Mouse (Mus musculus): ENCODE results near the gene Irf2. TPM values are rescaled to one million over a fixed set of nuclear protein-coding genes. Genes with fewer than 3 reads are reported as not detected.

Irf2 gene
- 10 to 100 TPM; 35.9 to 38.7 TPM for total RNA-seq (2021)

- intact Hi-C loops (cut with DNase I), result loop anchor here (1.0 to 5.0 kb wide), 5 partner anchors 48 to 213 kb away; partner anchors contain the start of genes Casp3 and Primpol
- DNase-seq, result peak; percentile 85 to 88
Measured at GRCm38 (mm10) chr8:46739003-46739949, at the start of gene Irf2. TSS of gene Irf2 (plus strand) at chr8:46739732.

GRCm38 (mm10) chr8:46690111-46690510, 49.4 kb upstream of the Irf2 start:
- DNase-seq, result no peak
- intact Hi-C loops (cut with DNase I), result loop anchor here (2.0 kb wide), 1 partner anchor 49 kb away; the partner anchor contains the start of gene Irf2

DNA sequence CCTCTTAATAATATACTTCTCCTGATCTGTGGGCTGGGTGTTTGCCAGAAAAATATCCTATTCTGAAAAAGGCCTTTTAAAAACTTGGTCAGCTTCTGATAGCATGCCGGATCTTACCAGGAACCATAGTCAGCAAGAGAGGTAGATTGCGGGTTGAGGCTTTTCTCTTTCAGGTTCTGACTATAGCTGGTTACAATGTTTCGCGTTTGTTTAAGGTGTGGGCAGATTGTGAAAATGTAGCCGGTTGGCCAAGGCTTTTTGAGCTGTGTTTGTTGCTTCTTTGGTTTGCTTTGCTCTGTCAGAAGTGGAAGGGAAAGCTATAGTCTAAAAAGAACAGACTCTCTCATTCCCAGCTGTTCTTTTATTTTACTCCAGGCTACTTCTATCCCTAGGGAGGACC, 49.0 kb upstream of the Irf2 start:
- DNase-seq, result no peak
- intact Hi-C loops (cut with DNase I), result loop anchor here (2.0 kb wide), 1 partner anchor 48 kb away; the partner anchor contains the start of gene Irf2

- DNase-seq, result no peak
- intact Hi-C loops (cut with DNase I), result loop anchor here (2.0 kb wide), 1 partner anchor 47 kb away; the partner anchor contains the start of gene Irf2
Measured at GRCm38 (mm10) chr8:46691360-46691759, 48.2 kb upstream of the Irf2 start.

GRCm38 (mm10) chr8:46696256-46697041, 43.1 kb upstream of the Irf2 start:
- intact Hi-C loops (cut with DNase I), result no loop called here
- no peak for DNase-seq

DNA sequence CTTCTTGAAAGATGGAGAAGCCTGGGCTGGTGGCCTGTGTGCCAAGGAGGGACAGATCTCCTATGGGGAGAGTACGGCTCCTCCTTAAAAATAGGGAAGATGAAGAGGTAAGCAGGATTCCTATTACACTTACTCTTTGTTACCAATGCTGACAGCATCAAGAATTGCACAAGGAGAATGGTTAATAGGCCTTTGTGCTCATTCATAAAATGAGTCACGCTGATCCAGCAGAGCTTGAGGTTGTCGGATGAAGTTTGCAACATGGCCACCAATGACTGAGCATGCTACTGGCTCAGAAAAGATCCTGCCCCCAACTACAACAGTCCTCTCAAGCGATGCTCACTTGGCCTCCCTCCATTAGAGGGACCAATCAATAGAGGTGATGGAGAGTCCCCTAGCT, 42.0 kb upstream of the Irf2 start:
- DNase-seq, result no peak
- intact Hi-C loops (cut with DNase I), result no loop called here

GRCm38 (mm10) chr8:46698162-46698561, 41.4 kb upstream of the Irf2 start:
- no peak for DNase-seq
- intact Hi-C loops (cut with DNase I), result no loop called here

DNA sequence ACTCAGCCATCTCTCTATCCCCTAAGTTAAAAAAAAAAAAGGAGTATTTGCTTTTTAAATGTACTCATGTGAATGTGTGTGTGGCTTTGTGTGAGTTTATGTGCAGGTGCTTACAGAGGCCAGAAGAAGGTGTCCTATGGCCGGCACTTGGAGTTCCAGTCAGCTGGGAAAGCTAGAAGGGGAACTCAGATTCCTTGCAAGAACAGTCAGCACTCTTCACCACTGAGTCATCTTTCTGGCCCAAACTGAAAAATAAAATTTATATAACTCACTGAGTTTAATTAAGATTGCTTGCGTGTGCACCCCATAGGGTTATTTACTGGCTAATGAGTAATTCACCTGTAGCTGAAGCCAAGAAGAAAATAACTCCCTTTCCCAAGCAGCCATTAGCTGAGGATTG, 34.4 kb upstream of the Irf2 start:
- intact Hi-C loops (cut with DNase I), result no loop called here
- DNase-seq, result no peak

GRCm38 (mm10) chr8:46706730-46707129, 32.8 kb upstream of the Irf2 start:
- intact Hi-C loops (cut with DNase I), result no loop called here
- DNase-seq, result no peak

- no peak for DNase-seq
- intact Hi-C loops (cut with DNase I), result no loop called here
Measured at GRCm38 (mm10) chr8:46709302-46709701, 30.2 kb upstream of the Irf2 start.

DNA sequence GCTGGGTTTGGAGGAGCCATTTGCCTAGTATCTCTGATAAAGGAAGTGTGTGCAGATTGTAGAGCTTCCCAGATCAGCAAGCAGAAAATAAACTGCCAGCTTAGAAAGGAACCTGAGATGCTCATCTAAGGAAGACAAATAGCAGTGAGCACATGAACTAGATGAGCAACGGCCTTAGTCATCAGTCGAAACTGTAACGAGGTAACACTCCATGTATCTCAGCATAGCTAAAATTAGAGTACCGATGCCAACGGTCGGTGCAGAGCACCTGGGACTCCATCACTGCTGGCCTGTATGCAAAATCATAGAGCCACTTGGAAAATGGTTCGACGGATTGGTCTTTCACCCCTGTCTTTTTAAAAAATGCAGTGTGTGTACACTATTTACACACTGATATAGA, 29.2 kb upstream of the Irf2 start:
- intact Hi-C loops (cut with DNase I), result no loop called here
- no peak for DNase-seq

- DNase-seq, result no peak
- intact Hi-C loops (cut with DNase I), result no loop called here
Measured at GRCm38 (mm10) chr8:46711496-46711895, 28.0 kb upstream of the Irf2 start.

GRCm38 (mm10) chr8:46713178-46713577, 26.4 kb upstream of the Irf2 start:
- intact Hi-C loops (cut with DNase I), result no loop called here
- DNase-seq, result no peak

DNA sequence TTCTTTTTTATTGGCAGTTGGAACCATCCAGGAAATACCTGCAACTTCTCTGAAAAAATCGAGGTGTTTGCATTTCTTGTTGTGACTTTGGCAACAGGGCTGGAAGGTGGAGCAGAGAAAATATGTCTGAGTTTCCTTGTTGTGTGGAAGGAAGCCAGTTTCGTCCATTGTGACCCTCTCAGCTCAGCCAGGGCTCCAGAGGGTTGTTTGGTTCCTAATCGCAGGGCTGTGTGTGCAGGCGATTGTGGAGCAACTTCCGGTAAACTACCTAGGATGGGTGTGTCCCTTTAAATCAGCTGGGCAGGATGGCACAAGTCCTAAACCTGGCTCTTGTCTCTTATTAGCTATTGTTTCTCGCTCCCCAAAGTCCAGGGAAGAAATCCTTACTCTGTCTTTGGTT, 25.7 kb upstream of the Irf2 start:
- peak in 1 of 2 experiments; percentile 14 for DNase-seq
- intact Hi-C loops (cut with DNase I), result no loop called here

- intact Hi-C loops (cut with DNase I), result no loop called here
- no peak for DNase-seq
Measured at GRCm38 (mm10) chr8:46714400-46714799, 25.1 kb upstream of the Irf2 start.

- intact Hi-C loops (cut with DNase I), result no loop called here
- DNase-seq, result no peak
Measured at GRCm38 (mm10) chr8:46716477-46716876, 23.1 kb upstream of the Irf2 start.

DNA sequence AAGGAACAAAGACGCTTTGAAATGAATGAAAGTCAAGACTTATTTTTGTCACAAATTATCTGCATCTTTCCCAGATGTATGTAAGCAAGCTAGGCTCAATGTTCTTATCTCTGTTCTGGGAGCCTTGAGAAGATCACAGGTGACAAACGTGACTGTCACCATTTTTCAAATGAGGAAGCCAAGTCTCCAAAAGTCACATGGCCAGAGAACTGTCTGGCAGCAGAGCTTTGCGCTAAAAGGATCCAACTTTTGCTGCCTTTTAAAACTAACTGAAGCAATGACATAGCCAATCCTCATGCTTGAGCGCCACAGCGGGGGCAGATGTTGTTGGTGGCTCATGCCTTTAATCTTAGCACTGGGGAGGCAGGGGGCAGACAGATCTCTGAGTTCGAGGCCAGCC, 22.4 kb upstream of the Irf2 start:
- no peak for DNase-seq
- intact Hi-C loops (cut with DNase I), result no loop called here

DNA sequence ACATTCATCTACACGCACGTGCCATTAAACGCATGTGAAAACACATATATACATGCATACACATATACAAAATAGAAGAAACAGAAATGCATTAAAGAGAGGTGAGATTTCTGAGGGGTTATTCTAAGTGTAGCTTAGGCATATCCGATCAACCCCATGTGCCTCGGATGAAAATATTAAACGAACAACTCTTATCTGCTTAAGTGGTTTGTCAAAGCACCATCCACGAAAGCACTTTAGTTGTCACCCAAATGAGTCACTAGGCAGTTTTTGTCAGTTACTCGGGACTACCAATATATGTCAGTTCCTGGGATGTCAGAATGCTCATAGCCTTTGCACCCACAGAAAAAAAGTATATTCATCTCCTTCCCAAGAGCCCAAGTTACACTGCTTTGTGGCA, 21.2 kb upstream of the Irf2 start:
- intact Hi-C loops (cut with DNase I), result no loop called here
- no peak for DNase-seq

- DNase-seq, result no peak
- intact Hi-C loops (cut with DNase I), result no loop called here
Measured at GRCm38 (mm10) chr8:46718747-46719146, 20.8 kb upstream of the Irf2 start.

GRCm38 (mm10) chr8:46720656-46721055, 18.9 kb upstream of the Irf2 start:
- DNase-seq, result no peak
- intact Hi-C loops (cut with DNase I), result no loop called here

DNA sequence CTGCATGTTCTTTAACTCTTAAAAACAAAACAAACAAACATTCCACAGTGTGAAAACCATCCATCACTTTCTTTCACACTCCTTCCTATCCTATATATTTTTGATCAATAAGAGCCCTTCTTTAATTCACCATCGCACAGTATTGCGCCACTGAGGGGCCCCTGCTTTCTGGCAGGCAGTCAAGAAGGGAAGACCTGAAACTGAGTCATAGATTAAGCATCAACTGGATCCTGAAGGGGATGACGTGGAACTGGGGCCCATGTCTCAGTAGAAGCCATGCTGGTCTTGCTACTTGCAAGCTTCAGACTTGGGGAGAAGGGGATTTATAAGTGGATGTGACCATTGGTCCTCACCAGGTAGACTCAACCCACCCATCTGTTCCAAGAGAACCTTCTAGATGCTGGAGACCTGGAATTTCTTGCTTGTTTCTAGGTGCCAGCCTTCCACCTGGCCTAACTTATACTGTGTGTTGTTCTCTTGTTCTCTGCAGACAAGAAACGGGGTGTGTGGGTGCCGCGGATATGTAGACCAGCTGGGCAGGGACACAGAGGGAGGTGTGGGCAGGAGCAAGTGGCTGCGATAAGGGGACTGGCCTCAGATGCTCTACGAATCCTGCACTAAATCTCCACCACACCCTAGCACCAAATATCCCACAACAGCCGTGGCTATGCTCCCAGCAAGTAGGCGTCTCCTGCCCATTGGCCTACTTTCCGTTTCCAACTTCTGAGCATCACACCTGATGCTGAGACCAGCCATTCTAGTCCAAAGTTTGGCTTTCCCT, 18.3 kb upstream of the Irf2 start:
- no peak for DNase-seq
- intact Hi-C loops (cut with DNase I), result no loop called here

Data from heart, postnatal 36 days (tissue).